Mouse (Mus musculus) NIH3T3 (cell line): ENCODE data around the gene Ggt6.
"Not testable (repeated sequence)": the region's sequence is repeated elsewhere in the genome, so short reads cannot be mapped to it uniquely, and the experiment has no call there.

Experiments used
- DNase-seq: peaks from one replicate; pipeline ENCODE4 v3.0.0-alpha.2; 2012; ENCODE audit warnings: low read depth

Ggt6 gene

GRCm38 (mm10) chr11:72440597-72440964 lies 5.3 kb downstream of the Ggt6 start:
- not testable (repeated sequence) for DNase-seq

GRCm38 (mm10) chr11:72440965-72441664 lies 5.8 kb downstream of the Ggt6 start, which contains the start of gene Mybbp1a:
Gene Mybbp1a, plus strand, starts transcription at chr11:72441355.
- peak; percentile 99 for DNase-seq

- DNase-seq: peak; percentile 59
Observed at GRCm38 (mm10) chr11:72446311-72447105, 11.2 kb downstream of the Ggt6 start.

GRCm38 (mm10) chr11:72447475-72447874 lies 12.1 kb downstream of the Ggt6 start:
- DNase-seq: no peak

GRCm38 (mm10) chr11:72452140-72452665 lies 16.9 kb downstream of the Ggt6 start:
- DNase-seq: no peak

- no peak for DNase-seq
Observed at GRCm38 (mm10) chr11:72453105-72453953, 18.0 kb downstream of the Ggt6 start.

GRCm38 (mm10) chr11:72455694-72456093 lies 20.4 kb downstream of the Ggt6 start:
- no peak for DNase-seq

GRCm38 (mm10) chr11:72457995-72458496 lies 22.7 kb downstream of the Ggt6 start:
- DNase-seq: no peak

- DNase-seq: no peak
Observed at GRCm38 (mm10) chr11:72458502-72458901, 23.2 kb downstream of the Ggt6 start.

GRCm38 (mm10) chr11:72461500-72461981 lies 26.2 kb downstream of the Ggt6 start:
- DNase-seq: no peak

- no peak for DNase-seq
Observed at GRCm38 (mm10) chr11:72464821-72465220, 29.5 kb downstream of the Ggt6 start.

- peak; percentile 15 for DNase-seq
Observed at GRCm38 (mm10) chr11:72465978-72466693, 30.8 kb downstream of the Ggt6 start.

GRCm38 (mm10) chr11:72466694-72467507 lies 31.6 kb downstream of the Ggt6 start:
- peak; percentile 34 for DNase-seq

GRCm38 (mm10) chr11:72468525-72468924 lies 33.2 kb downstream of the Ggt6 start:
- no peak for DNase-seq

- DNase-seq: peak; percentile 51
Observed at GRCm38 (mm10) chr11:72469217-72469616, 33.9 kb downstream of the Ggt6 start.

GRCm38 (mm10) chr11:72470004-72470403 lies 34.7 kb downstream of the Ggt6 start:
- DNase-seq: no peak

GRCm38 (mm10) chr11:72471381-72471780 lies 36.1 kb downstream of the Ggt6 start:
- DNase-seq: no peak

GRCm38 (mm10) chr11:72473540-72473939 lies 38.2 kb downstream of the Ggt6 start:
- no peak for DNase-seq

GRCm38 (mm10) chr11:72474926-72475325 lies 39.6 kb downstream of the Ggt6 start:
- no peak for DNase-seq

- DNase-seq: no peak
Observed at GRCm38 (mm10) chr11:72475408-72475807, 40.1 kb downstream of the Ggt6 start.
